Mouse (Mus musculus) forebrain, embryonic 15.5 days (tissue): ENCODE results near the gene Ttll12. TPM values are rescaled to one million over a fixed set of nuclear protein-coding genes. Genes with fewer than 3 reads are reported as not detected.

Experiments used
- ATAC-seq: fragments of 200-750 bp; cut with Nextera tagmentation; replicated peaks from 2 replicates; pipeline ENCODE4 v1.8.0; 2017; ENCODE audit warnings: mild to moderate bottlenecking, moderate TSS enrichment, moderate library complexity
- H3K27ac ChIP-seq: fragments of 300-500 bp; sonication (generic); replicated peaks from 2 replicates; pipeline ENCODE4 v1.5.1; 2015; ENCODE audit warnings: mild to moderate bottlenecking, inconsistent platforms
- H3K27me3 ChIP-seq: fragments of 300-500 bp; sonication (generic); 2 replicates; pipeline ENCODE4 v1.6.1; 2015; ENCODE audit warnings: inconsistent platforms
- H3K36me3 ChIP-seq: fragments of 300-500 bp; sonication (generic); 2 replicates; pipeline ENCODE4 v1.6.1; 2015; ENCODE audit warnings: mild to moderate bottlenecking, inconsistent platforms
- H3K4me1 ChIP-seq: fragments of 300-500 bp; sonication (generic); 2 replicates; pipeline ENCODE4 v1.6.1; 2015; ENCODE audit warnings: inconsistent platforms
- H3K4me2 ChIP-seq: fragments of 300-500 bp; sonication (generic); replicated peaks from 2 replicates; pipeline ENCODE4 v1.6.1; 2015; ENCODE audit warnings: mild to moderate bottlenecking, inconsistent platforms
- H3K4me3 ChIP-seq: fragments of 300-500 bp; sonication (generic); 2 replicates; pipeline ENCODE4 v1.5.1; 2015; ENCODE audit warnings: mild to moderate bottlenecking, inconsistent platforms
- H3K9ac ChIP-seq: fragments of 300-500 bp; sonication (generic); replicated peaks from 2 replicates; pipeline ENCODE4 v1.6.1; 2015; ENCODE audit warnings: mild to moderate bottlenecking, inconsistent platforms
- H3K9me3 ChIP-seq: fragments of 300-500 bp; sonication (generic); 2 replicates; pipeline ENCODE4 v1.6.1; 2016; ENCODE audit warnings: inconsistent platforms
- WGBS: fragments of 180-500 bp; shearing (Covaris S2); methylation state at CpG from one replicate; pipeline ENCODE4 v1.1.7; 2015; ENCODE audit warnings: mixed read lengths; 5-methylcytosine and 5-hydroxymethylcytosine counted together
- polyA plus RNA-seq: library from polyadenylated mRNA; unstranded; fragments of >200 nt; fragmentation: Nextera tagmentation; extraction: Ambion mirVana; gene quantifications from 2 replicates; pipeline ENCODE4 v1.2.1, GENCODE M21; 2015

Ttll12 gene
- polyA plus RNA-seq, 1 experiment from 2014 or later: 45.0 TPM

GRCm38 (mm10) chr15:83607115-83607802 lies 12.3 kb upstream of the Ttll12 start:
- no peak overlapping the region for H3K27ac ChIP-seq
- ATAC-seq: no peak
- no peaks in the 10 kb centered on the region for H3K9me3 ChIP-seq
- no peaks in the 10 kb centered on the region for H3K36me3 ChIP-seq
- no peaks in the 10 kb centered on the region for H3K27me3 ChIP-seq
- H3K4me1 ChIP-seq: no peaks in the 10 kb centered on the region
- H3K4me2 ChIP-seq: no peak overlapping the region
- 56% methylated on average over 15 of the region's 15 CpGs for WGBS
- no peak overlapping the region for H3K4me3 ChIP-seq
- H3K9ac ChIP-seq: no peak overlapping the region

GRCm38 (mm10) chr15:83606700-83607099 lies 11.7 kb upstream of the Ttll12 start:
- Histone ChIP-seq H3K27me3 (no peaks in the 10 kb centered on the region), H3K4me2 (no peak overlapping the region), H3K27ac (no peak overlapping the region), H3K4me3 (no peak overlapping the region), H3K9me3 (no peaks in the 10 kb centered on the region), H3K4me1 (no peaks in the 10 kb centered on the region), H3K9ac (no peak overlapping the region), H3K36me3 (no peaks in the 10 kb centered on the region)
- ATAC-seq: no peak
- 90% methylated on average over 8 of the region's 8 CpGs for WGBS

DNA sequence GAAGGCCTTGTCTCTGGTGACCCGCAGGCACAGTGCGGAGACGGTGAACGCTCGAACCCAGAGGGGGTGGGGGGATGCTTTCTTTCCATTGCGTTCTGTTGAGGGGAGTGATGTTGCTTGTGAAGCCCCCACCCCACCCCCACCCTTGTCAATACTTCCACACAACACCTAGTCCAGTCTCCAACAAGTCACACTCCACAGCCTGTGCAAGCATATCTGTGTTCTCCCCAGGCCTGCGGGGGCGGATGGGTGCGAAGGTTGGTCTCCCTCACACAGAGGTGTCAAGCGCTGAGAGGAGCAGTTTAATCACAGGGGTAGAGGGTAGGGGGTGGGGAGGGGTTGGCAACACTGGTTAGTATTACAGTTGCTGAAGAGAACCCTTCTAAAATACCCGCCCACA lies 11.3 kb upstream of the Ttll12 start:
- ATAC-seq: no peak
- H3K27me3 ChIP-seq: no peaks in the 10 kb centered on the region
- H3K9ac ChIP-seq: no peak overlapping the region
- no peak overlapping the region for H3K27ac ChIP-seq
- no peaks in the 10 kb centered on the region for H3K9me3 ChIP-seq
- H3K4me3 ChIP-seq: no peak overlapping the region
- H3K4me1 ChIP-seq: no peaks in the 10 kb centered on the region
- no peak overlapping the region for H3K4me2 ChIP-seq
- H3K36me3 ChIP-seq: no peaks in the 10 kb centered on the region
- WGBS: 92% methylated on average over 11 of the region's 11 CpGs

DNA sequence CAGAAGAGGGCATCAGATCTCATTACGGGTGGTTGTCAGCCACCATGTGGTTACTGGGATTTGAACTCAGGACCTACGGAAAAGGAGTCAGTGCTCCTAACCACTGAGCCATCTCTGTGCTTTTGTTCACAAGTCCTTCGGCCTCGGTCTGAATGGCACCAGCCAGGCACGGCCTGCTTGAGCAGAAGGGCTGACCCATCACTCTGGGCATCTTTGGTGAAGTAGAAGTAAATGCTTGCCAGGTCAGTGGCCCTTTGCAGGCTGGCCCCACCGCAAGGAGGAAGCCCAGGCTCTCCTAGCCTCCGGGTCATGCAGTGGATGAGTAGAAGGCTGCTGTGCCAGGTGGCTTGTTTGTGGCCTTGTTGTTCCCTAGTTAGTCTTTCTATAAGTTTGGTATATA lies 8.5 kb upstream of the Ttll12 start:
- WGBS: 95% methylated on average over 7 of the region's 7 CpGs
- Histone ChIP-seq H3K27me3 (no peaks in the 10 kb centered on the region), H3K9ac (no peak overlapping the region)

DNA sequence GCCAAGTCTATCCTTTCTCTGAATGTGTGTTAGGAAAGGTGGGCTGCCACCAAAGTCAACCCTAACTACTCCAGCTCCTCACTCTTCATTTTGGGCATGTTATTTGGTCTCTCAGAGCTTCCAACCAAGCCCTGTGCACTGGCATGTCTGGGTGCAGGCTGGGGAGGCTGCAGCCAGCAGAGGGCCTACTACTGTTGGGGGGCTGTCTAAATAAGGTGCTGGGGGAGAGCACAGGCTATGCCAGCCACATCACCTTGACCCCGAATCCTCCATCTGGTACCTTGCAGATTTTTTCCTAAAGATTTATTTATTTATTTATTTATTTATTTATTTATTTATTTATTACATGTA lies 8.1 kb upstream of the Ttll12 start:
- H3K4me1 ChIP-seq: no peaks in the 10 kb centered on the region
- H3K27me3 ChIP-seq: no peaks in the 10 kb centered on the region
- ATAC-seq: no peak
- H3K4me2 ChIP-seq: no peak overlapping the region
- no peaks in the 10 kb centered on the region for H3K9me3 ChIP-seq
- H3K27ac ChIP-seq: no peak overlapping the region
- H3K36me3 ChIP-seq: no peaks in the 10 kb centered on the region
- H3K9ac ChIP-seq: no peak overlapping the region
- H3K4me3 ChIP-seq: no peak overlapping the region
- 100% methylated on average over 1 of the region's 1 CpGs for WGBS

More for the DNA sequence above, 8.5 kb upstream of the Ttll12 start:
- no peak for ATAC-seq
- H3K4me2 ChIP-seq: no peak overlapping the region
- H3K9me3 ChIP-seq: no peaks in the 10 kb centered on the region
- no peaks in the 10 kb centered on the region for H3K4me1 ChIP-seq
- no peaks in the 10 kb centered on the region for H3K36me3 ChIP-seq
- no peak overlapping the region for H3K27ac ChIP-seq
- no peak overlapping the region for H3K4me3 ChIP-seq

- H3K9me3 ChIP-seq: no peaks in the 10 kb centered on the region
- H3K4me2 ChIP-seq: no peak overlapping the region
- WGBS: 85% methylated on average over 13 of the region's 13 CpGs
- no peak for ATAC-seq
- H3K4me1 ChIP-seq: no peaks in the 10 kb centered on the region
- H3K27ac ChIP-seq: no peak overlapping the region
- no peak overlapping the region for H3K4me3 ChIP-seq
- no peaks in the 10 kb centered on the region for H3K27me3 ChIP-seq
- H3K36me3 ChIP-seq: no peaks in the 10 kb centered on the region
- H3K9ac ChIP-seq: no peak overlapping the region
Measured at GRCm38 (mm10) chr15:83602372-83603045, 7.6 kb upstream of the Ttll12 start.

GRCm38 (mm10) chr15:83601185-83601584 lies 6.2 kb upstream of the Ttll12 start:
- no peak overlapping the region for H3K4me3 ChIP-seq
- H3K9ac ChIP-seq: no peak overlapping the region
- H3K4me1 ChIP-seq: no peaks in the 10 kb centered on the region
- no peak overlapping the region for H3K4me2 ChIP-seq
- H3K36me3 ChIP-seq: no peaks in the 10 kb centered on the region
- no peaks in the 10 kb centered on the region for H3K27me3 ChIP-seq
- no peaks in the 10 kb centered on the region for H3K9me3 ChIP-seq
- 69% methylated on average over 4 of the region's 4 CpGs for WGBS
- no peak for ATAC-seq
- H3K27ac ChIP-seq: no peak overlapping the region

- ATAC-seq: no peak
- no peaks in the 10 kb centered on the region for H3K36me3 ChIP-seq
- H3K9me3 ChIP-seq: no peaks in the 10 kb centered on the region
- H3K9ac ChIP-seq: no peak overlapping the region
- H3K4me3 ChIP-seq: no peak overlapping the region
- H3K27ac ChIP-seq: no peak overlapping the region
- H3K4me2 ChIP-seq: no peak overlapping the region
- 87% methylated on average over 4 of the region's 4 CpGs for WGBS
- H3K27me3 ChIP-seq: no peaks in the 10 kb centered on the region
- peaks cover 25% of the 10 kb centered on the region for H3K4me1 ChIP-seq
Measured at GRCm38 (mm10) chr15:83596833-83597232, 1.9 kb upstream of the Ttll12 start.

GRCm38 (mm10) chr15:83595364-83595711 lies 381 bp upstream of the Ttll12 start:
- Histone ChIP-seq H3K4me2 (peak overlapping the region; percentile 42), H3K27me3 (no peaks in the 10 kb centered on the region), H3K4me1 (peaks cover 25% of the 10 kb centered on the region), H3K9ac (peak overlapping the region; percentile 75), H3K9me3 (no peaks in the 10 kb centered on the region), H3K27ac (peak overlapping the region; percentile 71), H3K4me3 (peak overlapping the region; percentile 61), H3K36me3 (no peaks in the 10 kb centered on the region)
- ATAC-seq: peak; percentile 37; the same call in 1 of the 2 replicates
- WGBS: 36% methylated on average over 7 of the region's 7 CpGs

- Histone ChIP-seq H3K4me1 (peaks cover 25% of the 10 kb centered on the region), H3K4me2 (peak overlapping the region; percentile 74), H3K4me3 (peak overlapping the region; percentile 61), H3K9ac (peak overlapping the region; percentile 75), H3K27me3 (no peaks in the 10 kb centered on the region), H3K36me3 (no peaks in the 10 kb centered on the region), H3K27ac (peak overlapping the region; percentile 71), H3K9me3 (no peaks in the 10 kb centered on the region)
- peak; percentile 29; the same call in 1 of the 2 replicates for ATAC-seq
- 12% methylated on average over 19 of the region's 19 CpGs for WGBS
Measured at GRCm38 (mm10) chr15:83593702-83594512, 1.1 kb downstream of the Ttll12 start.

GRCm38 (mm10) chr15:83593189-83593585 lies 1.8 kb downstream of the Ttll12 start:
- peak overlapping the region; percentile 61; the same call in 1 of the 2 replicates for H3K4me3 ChIP-seq
- no peak for ATAC-seq
- H3K4me2 ChIP-seq: peak overlapping the region; percentile 74
- H3K9ac ChIP-seq: no peak overlapping the region
- H3K27ac ChIP-seq: no peak overlapping the region
- no peaks in the 10 kb centered on the region for H3K9me3 ChIP-seq
- peaks cover 25% of the 10 kb centered on the region for H3K4me1 ChIP-seq
- H3K36me3 ChIP-seq: peaks cover 3% of the 10 kb centered on the region; the same call in 1 of the 2 replicates
- no peaks in the 10 kb centered on the region for H3K27me3 ChIP-seq
